Mouse (Mus musculus) hematopoietic stem cell, adult 5-6 weeks (primary cell): ENCODE data around the gene Acad10. TPM values are rescaled to one million over a fixed set of nuclear protein-coding genes. Genes with fewer than 3 reads are reported as not detected.

ENCODE experiments used
- ATAC-seq, 2 experiments: fragments of 125-278 bp in 1 of 2; replicated peaks in 1 of 2; 2 replicates each; pipeline ENCODE4 v1.8.0; 2016 to 2017; ENCODE audit warnings: inconsistent platforms in 2 of 2, mild to moderate bottlenecking in 2 of 2, moderate number of reproducible peaks in 2 of 2, low read depth in 1 of 2, moderate TSS enrichment in 1 of 2; ENCODE audit not compliant: low FRiP score in 2 of 2, poor library complexity in 2 of 2, severe bottlenecking in 2 of 2, insufficient read depth in 1 of 2, low TSS enrichment in 1 of 2
- total RNA-seq: library from RNA; stranded (forward); fragments of 172-1452, 232-1000 nt; gene quantifications from 2 replicates; pipeline ENCODE4 v1.2.3, GENCODE M21; 2017

The Acad10 gene
- total RNA-seq, 1 experiment from 2014 or later = 2.7 TPM

DNA sequence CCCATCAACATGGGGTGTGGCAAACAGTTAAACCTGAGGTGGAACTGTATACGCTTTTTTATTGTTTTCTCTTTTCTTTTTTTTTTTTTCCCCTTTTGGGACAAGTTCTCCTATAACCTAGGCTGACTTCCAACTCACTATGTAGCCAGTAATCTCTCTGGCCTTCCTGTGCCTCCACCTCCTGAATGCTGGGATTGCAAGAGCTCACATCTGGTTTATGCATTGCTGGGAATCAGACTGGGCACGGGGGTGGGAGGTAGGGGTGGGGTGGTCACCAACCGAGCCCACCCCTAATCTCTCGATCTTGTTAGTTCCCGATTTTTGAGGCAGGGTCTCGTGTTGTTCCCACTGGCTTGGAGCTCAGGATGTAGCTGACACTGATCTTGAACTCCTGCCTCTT is 70.4 kb downstream of the Acad10 start:
- no peak for ATAC-seq

DNA sequence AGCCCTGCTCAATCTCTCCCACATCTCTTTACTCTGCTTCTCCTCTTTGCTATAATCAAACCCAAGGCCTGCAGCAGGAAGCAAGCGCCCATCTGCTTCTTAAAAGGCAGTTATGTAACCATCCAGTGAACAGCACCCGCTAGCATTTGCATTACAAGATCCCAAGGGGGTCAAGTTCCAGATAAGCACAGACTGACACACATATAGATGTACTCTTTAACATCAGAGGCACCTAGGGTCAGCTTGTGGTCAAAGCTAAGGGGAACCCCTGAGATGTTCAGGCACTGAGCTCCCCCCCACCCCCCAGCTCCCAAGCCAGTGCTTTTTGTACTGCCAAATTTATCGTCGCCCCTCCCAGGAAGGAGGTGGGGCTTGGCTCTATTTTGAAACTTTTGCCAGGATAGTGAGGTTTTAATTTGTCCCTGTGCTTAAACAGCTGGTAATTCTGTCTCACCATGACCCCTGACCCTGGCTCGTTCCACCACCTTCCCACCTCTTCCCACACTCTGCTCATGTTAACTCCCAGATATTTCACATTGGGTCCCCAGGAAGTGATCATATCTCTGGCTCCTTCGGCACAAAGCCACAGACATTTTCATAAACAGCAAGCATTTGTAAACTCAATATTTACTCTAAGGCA is 73.8 kb downstream of the Acad10 start:
- peak; percentile 24 to 38; a peak in 3 of 4 replicates for ATAC-seq

- no peak for ATAC-seq
These were observed 74.6 kb downstream of the Acad10 start for GRCm38 (mm10) chr5:121585699-121586098.

- ATAC-seq = no peak
These were observed 75.3 kb downstream of the Acad10 start for GRCm38 (mm10) chr5:121585005-121585404.

DNA sequence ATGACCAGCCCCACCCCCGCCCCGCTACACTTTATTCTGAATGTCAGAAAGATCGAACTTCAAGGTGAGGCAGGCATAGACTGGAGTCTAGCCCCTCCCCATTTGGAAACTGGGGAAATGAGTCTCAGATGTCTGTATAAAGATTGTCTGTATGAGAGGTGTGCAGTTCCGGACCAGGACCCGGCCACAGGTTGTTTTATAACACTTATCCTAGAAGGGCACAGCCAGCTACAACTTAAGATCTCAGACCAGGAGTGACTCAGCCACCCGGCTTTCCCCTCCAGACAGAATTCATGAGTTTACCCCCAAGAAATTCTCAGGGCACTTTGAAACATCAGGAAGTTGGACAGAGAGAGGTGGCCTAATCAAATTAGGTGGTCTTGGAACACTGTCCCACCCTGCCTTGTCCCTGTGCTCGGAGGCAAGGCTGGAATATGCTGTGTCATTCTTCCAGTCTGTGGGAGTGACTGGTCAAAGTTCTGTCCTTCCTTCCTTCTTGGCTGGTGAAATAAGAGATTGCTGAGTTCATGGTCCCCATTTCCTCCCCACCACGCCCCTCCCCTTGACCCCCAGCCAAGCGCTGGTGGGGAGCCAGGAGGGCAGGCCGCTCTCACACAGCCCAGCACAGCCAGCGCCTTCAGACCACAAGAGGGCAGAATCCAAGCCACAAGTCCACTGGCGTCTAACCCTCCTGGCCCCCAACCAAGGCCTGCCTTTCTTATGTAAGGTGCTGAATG is 76.4 kb downstream of the Acad10 start:
- peak; percentile 82 to 89 for ATAC-seq

- ATAC-seq = no peak
These were observed 78.4 kb downstream of the Acad10 start for GRCm38 (mm10) chr5:121581945-121582344.

DNA sequence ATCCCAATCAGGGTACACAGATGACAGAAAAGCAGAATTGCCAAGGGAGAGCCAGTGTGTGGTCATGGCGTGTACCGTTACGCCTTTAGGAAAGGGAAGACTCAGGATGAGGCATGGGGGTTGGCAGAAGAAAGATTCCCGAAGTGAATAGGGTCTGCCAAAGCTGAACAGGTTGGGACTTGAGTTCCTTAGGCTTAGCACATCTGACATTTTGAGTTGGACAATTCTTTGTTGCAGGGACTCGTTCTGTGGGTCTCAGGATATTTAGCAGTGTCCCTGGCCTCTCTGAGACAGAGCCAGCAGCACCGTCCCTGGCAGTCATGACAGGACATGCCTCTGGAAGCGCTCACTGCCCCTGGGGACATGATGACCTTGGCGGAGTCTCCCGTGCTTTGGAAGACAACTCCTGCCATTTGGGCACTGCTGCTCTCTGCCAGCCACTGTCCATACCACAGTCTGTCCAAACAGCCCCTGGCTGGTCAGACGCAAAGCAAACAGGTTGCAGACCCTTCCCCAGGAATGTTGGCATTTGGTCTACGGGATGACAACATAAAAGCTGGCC is 83.3 kb downstream of the Acad10 start:
- no peak for ATAC-seq

- no peak for ATAC-seq
These were observed 84.4 kb downstream of the Acad10 start for GRCm38 (mm10) chr5:121575867-121576266.

DNA sequence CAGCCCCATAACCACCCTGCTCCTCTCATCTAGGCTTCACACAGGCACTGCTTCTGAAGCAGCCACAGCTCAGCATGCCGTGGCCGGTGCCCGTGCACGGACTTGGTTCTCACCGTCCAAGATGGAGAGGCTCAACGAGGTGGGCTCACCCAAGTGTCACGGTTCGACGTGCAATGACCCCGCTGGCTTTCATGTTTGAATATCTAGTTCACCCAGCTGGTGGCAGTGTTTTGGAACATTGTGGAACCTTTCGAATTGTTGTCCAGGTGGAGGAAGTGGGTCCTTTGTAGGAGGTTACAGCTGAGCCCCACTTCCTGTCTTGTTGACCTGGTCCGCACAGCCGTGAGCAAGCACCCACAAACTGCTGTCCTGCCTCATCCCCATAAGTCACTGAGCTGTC is 86.2 kb downstream of the Acad10 start:
- no peak for ATAC-seq

Other genes starting within 250 kb of the Acad10 start
- 0.79 TPM in 1 of 2 replicates, not detected in the other for gene Tmem116, start 208.6 kb downstream of the Acad10 start, total RNA-seq
- gene Erp29, start 208.0 kb downstream of the Acad10 start, total RNA-seq = 404 and 511 TPM in 2 replicates
- not detected in 2 replicates for gene Adam1b, start 157.1 kb downstream of the Acad10 start, total RNA-seq
- 2.8 and 6.0 TPM in 2 replicates for gene Adam1a, start 115.0 kb downstream of the Acad10 start, total RNA-seq
- not detected in 2 replicates for gene Gm42878, start 115.0 kb downstream of the Acad10 start, total RNA-seq
- gene Mapkapk5, start 114.6 kb downstream of the Acad10 start, total RNA-seq = 89.9 and 107 TPM in 2 replicates
- 354 and 532 TPM in 2 replicates for gene Aldh2, start 66.7 kb downstream of the Acad10 start, total RNA-seq
- gene Acad12, start 41.6 kb downstream of the Acad10 start, total RNA-seq = 5.0 and 9.0 TPM in 2 replicates
- gene Brap, start within 50 bp of the Acad10 start, total RNA-seq = 61.5 and 65.9 TPM in 2 replicates
- 42.7 and 56.5 TPM in 2 replicates for gene Atxn2, start 50.8 kb upstream of the Acad10 start, total RNA-seq
- gene Sh2b3, start 177.1 kb upstream of the Acad10 start, total RNA-seq = 18.6 and 23.2 TPM in 2 replicates
- gene Pheta1, start 188.5 kb upstream of the Acad10 start, total RNA-seq = 3.3 and 4.2 TPM in 2 replicates